Comparison of ENCODE assay signal across 8 mouse cellular contexts in genomic region chr16:50429692-50430514, GRCm38 (mm10). TPM values are rescaled to one million over a fixed set of nuclear protein-coding genes. Genes with fewer than 3 reads are reported as not detected.
DNase-seq lines count a peak whose midpoint lies in the region; ATAC-seq lines count a peak whose summit lies in the region.

No protein-coding gene starts in this region.

- peak; percentile 57 to 82 for DNase-seq in adrenal gland, adult (ENCODE audit: inconsistent age in 2 of 2, low spot score in 1 of 2)
- peak; percentile 39 for DNase-seq in cerebellum, adult 8-10 months
- peak; percentile 9 to 15 for DNase-seq in frontal cortex, postnatal 25 days (ENCODE audit: low spot score in 2 of 2)
- DNase-seq in left cerebral cortex, postnatal 4 days = peak; percentile 50
- DNase-seq in midbrain, embryonic 10.5 days (ENCODE audit: low spot score) = peak; percentile 65
- DNase-seq in right cerebral cortex, postnatal 36 days (ENCODE audit: low spot score in 2 of 2) = peak; percentile 7 to 8

- peak overlapping the region; percentile 39; the same call in 1 of the 2 replicates for H3K27ac ChIP-seq in hindbrain, embryonic 16.5 days (ENCODE audit: low read depth, low read length)
- peak overlapping the region; percentile 96 for H3K27ac ChIP-seq in midbrain, embryonic 10.5 days (replicated peaks)

- H3K36me3 ChIP-seq in hindbrain, embryonic 16.5 days (ENCODE audit: control insufficient read depth, insufficient read depth, low read length) = no peaks in the 10 kb centered on the region
- H3K36me3 ChIP-seq in midbrain, embryonic 10.5 days = peaks cover 4% of the 10 kb centered on the region; the same call in 1 of the 2 replicates

- H3K9ac ChIP-seq in hindbrain, embryonic 16.5 days (ENCODE audit: low read depth, low read length) = peak overlapping the region; percentile 89

- no peaks in the 10 kb centered on the region for H3K9me3 ChIP-seq in hindbrain, embryonic 16.5 days (ENCODE audit: control insufficient read depth, low read length)
- no peaks in the 10 kb centered on the region for H3K9me3 ChIP-seq in midbrain, embryonic 10.5 days (replicated peaks)

- H3K4me2 ChIP-seq in hindbrain, embryonic 16.5 days (ENCODE audit: low read length) = peak overlapping the region; percentile 95

- no peak for ATAC-seq in hindbrain, embryonic 16.5 days
- no peak for ATAC-seq in activated CD4-positive, CD25-positive, alpha-beta regulatory T cell, adult 4 months

- H3K4me1 ChIP-seq in hindbrain, embryonic 16.5 days (ENCODE audit: control insufficient read depth, insufficient read depth, low read depth, low read length) = peaks cover 3% of the 10 kb centered on the region
- H3K4me1 ChIP-seq in midbrain, embryonic 10.5 days = peaks cover 22% of the 10 kb centered on the region

- H3K4me3 ChIP-seq in hindbrain, embryonic 16.5 days (ENCODE audit: low read length) = peak overlapping the region; percentile 83
- peak overlapping the region; percentile 94 for H3K4me3 ChIP-seq in midbrain, embryonic 10.5 days

- H3K27me3 ChIP-seq in hindbrain, embryonic 16.5 days (replicated peaks; ENCODE audit: control insufficient read depth, insufficient read depth, low read length) = no peaks in the 10 kb centered on the region
- no peaks in the 10 kb centered on the region for H3K27me3 ChIP-seq in midbrain, embryonic 10.5 days (ENCODE audit: low read depth, poor library complexity, severe bottlenecking)

- under 1% methylated on average over 56 of the region's 69 CpGs for WGBS in hindbrain, embryonic 16.5 days
- WGBS in midbrain, embryonic 10.5 days = under 1% methylated on average over 57 of the region's 69 CpGs

- intact Hi-C loops in left cerebral cortex, postnatal 4 days (cut with DNase I) = loop anchor here (5.0 kb wide), 2 partner anchors 97 to 302 kb away; no protein-coding TSS in a partner anchor

RNA-seq across cellular contexts. Expression of gene Bbx, which starts 2.3 kb away (rescaled TPM):
- 20.2 and 20.3 TPM in 2 replicates for polyA plus RNA-seq in hindbrain, embryonic 16.5 days (2015; fragmentation: Nextera tagmentation; extraction: Ambion mirVana)
- total RNA-seq in left cerebral cortex, postnatal 4 days (2021) = 10 to 100 TPM in 1 of 2 experiments, 1 to 10 TPM in 1; 9.1 to 10.3 TPM
- 30.0 and 32.8 TPM in 2 replicates for polyA plus RNA-seq in midbrain, embryonic 10.5 days (2016; fragmentation: Nextera tagmentation; extraction: Ambion mirVana)
- polyA plus RNA-seq in activated CD4-positive, CD25-positive, alpha-beta regulatory T cell, adult 4 months (2017; shearing (Covaris generic)) = 10 to 100 TPM; 37.7 to 43.7 TPM

Comparison
In these comparisons a context has a peak if more than half of its experiments do, and no peak if none do; other contexts are left out.
1. DNase-seq: peak in every context shown above with its lines; median percentile 70 in adrenal gland, adult; 65 in midbrain, embryonic 10.5 days; 50 in left cerebral cortex, postnatal 4 days; 39 in cerebellum, adult 8-10 months; 12 in frontal cortex, postnatal 25 days; 8 in right cerebral cortex, postnatal 36 days.